Mouse (Mus musculus): ENCODE results near the gene Wdr18.
A peak's percentile ranks its signal among the peaks of the same experiment; 100 is the strongest.

The Wdr18 gene

DNA sequence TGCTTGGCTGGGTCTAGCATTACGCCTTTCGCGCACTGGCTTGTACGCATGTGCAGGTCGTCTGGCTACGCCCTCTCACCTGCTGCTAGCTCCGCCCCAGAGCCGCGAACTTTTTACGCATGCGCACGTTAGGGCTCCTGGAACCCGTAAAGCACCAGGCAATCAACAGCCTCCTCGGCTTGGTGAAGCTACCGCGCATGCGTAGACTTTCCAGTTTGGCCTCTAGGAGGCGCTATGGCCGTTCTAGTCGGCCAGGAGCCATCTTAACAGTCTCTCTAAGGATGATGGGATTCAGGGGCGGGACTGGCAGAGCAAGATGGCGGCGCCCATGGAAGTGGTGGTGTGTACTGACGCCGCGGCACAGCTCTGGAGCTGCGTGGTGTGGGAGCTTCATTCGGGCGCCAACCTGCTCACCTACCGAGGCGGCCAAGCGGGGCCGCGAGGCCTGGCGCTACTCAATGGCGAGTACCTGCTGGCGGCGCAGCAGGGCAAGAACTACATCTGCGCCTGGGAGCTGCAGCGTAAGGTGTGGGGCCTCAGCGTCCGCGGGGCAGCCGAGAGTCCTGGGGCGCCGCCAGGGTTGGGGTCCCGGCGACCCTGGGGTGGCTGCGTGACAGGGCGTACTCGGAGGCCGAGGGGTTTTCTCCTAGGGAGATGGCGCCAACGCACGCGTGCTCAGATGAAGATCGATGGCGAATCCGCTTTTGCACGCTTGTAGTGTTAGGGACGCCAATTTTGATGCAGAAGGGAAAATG, at the start of gene Wdr18:
TSS of gene Wdr18 (plus strand) at position 306 of the 755 bp plus-strand sequence.
- DNase-seq (ENCODE audit: low spot score in 2 of 2): peak; percentile 99 to 100

- DNase-seq (ENCODE audit: low spot score in 2 of 2): no peak
Observed at GRCm38 (mm10) chr10:79910556-79910955, 49.4 kb upstream of the Wdr18 start, which contains the start of gene Gm26602. Gm26602 (plus strand) TSS chr10:79910856.

- no peak for DNase-seq (ENCODE audit: low spot score in 2 of 2)
Observed at GRCm38 (mm10) chr10:79912412-79912811, 47.5 kb upstream of the Wdr18 start.

- no peak for DNase-seq (ENCODE audit: low spot score in 2 of 2)
Observed at GRCm38 (mm10) chr10:79914131-79914947, 45.6 kb upstream of the Wdr18 start.

DNA sequence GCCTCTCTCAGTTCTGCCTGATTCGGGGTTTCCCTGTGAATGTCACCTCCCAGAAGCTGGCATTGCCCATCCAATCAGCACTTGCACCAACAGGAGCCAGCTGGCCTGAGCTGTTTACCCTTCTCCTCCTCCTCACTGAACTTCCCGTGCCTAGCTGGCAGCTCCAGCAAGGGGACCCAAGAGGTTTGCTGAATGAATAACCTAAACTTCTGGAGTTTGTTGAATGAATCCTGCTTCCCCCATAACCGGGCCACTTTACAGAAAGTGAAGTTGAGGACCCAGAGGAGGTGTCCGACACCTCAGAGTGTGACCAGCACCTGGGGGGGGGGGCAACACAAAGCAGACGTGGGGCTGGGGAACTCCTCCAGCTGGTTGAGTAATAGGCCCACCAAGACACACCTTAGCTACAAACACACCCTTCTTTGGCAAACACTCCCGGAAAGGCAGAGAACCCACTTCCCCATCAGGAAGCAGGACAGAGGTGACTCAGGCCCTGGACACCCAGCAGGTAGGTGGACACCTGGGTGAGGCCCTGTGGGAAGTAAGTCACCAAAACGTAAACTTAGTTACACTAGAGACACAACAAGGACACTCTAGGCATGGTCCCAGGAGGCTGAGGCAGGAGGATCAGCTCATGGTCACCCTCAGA, 44.9 kb upstream of the Wdr18 start:
- DNase-seq (ENCODE audit: low spot score in 2 of 2): no peak

GRCm38 (mm10) chr10:79916081-79916480, 43.9 kb upstream of the Wdr18 start:
- no peak for DNase-seq (ENCODE audit: low spot score in 2 of 2)

DNA sequence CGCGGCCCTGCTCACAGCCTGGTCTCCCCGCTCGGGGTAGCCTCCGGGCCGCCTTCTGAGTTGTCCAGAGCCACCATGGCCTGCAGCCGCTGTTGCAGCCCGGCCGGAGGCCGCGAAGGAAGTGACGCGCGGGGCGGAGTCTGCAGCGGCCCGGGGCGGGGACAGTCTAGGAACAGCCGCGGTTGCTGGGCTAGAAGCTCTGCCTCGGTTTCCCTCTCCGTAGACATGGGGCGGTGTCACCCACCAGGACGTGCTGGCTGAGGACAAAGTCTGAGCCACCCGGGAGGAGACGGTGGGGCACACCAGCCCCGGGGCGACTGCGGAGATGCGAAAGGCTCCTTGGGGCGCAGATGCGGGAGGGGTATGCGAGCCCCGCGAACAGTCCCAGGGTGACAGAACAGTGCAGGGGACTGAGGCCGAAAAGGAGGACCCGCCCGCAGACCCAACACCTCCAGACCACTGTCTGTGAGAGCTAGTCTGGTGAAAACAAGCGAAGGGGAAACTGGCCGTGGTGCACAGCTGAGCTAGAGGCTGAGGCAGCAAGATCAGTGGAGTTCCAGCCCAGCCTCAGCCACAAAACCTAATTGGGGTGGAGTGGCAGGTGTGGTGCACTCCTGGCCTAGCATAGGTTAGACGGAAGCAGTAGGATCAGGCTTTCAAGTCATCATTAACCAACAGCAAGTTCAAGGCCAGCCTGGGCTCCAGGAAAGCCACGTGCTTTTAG, 43.0 kb upstream of the Wdr18 start, which contains the start of gene Kiss1r:
TSS of gene Kiss1r (plus strand) at position 164 of the 724 bp plus-strand sequence.
- peak; percentile 85 to 87 for DNase-seq (ENCODE audit: low spot score in 2 of 2)

DNA sequence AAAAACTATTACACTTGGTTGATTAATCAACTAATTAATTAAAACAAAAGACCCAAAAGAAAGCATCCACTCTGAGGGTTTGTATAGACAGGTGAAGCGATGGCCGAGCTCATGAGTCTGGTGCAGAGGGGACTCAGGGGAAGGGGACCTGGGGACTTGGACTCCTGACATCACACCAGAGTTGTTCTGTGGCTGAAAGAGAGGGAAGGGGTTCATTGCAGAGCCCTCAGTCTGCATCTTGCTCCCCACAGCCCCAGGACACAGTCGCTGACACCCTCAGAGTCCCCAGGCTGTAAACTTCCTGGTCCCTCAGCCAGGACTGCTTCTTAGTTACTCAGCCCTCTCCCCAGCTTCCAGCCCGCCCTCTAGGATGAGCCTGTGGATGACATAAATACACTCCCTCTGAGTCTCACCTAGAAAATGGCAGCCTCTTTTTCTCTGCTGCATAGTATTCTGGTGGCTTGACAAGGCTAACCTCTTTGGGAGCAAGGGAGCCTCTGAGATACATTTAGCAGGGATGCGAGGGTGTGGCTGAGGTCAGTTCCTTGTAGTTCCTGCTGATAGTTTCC, 42.3 kb upstream of the Wdr18 start:
- DNase-seq (ENCODE audit: low spot score in 2 of 2): no peak

DNA sequence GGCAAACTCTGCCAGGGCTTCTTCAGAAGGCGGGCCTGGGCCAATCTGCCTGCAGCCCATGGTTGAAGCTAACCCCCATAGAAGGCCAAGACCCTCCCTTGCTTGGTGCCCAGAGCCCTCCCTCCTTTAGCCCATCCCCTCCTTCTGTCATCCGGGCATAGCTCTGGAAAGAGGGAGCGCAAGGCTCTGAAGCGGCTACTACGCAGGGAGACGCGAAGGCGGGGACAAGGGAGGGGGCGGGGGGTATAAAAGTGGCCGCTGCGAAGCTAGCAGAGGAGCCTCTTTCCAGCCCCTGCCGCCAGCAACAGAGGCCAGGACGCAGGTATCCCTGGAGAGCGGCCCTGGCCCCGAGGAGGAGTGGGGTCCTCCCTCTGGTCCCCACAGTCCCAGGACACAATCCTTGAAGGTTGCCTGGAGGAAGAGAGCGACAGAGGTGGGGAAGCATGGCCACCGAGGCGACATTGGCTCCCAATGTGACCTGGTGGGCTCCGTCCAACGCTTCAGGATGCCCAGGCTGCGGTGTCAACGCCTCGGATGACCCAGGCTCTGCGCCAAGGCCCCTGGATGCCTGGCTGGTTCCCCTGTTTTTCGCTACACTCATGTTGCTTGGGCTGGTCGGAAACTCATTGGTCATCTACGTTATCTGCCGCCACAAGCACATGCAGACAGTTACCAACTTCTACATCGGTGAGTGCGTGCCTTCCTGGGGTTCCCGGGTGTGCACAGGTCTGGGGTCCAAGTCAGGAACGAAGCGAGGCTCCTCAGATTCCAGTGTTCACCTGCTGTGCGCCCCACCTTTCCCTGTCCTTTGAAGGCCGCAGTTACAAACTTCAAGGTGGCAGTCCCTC, 41.5 kb upstream of the Wdr18 start:
- no peak for DNase-seq (ENCODE audit: low spot score in 2 of 2)

- no peak for DNase-seq (ENCODE audit: low spot score in 2 of 2)
Observed at GRCm38 (mm10) chr10:79919251-79919849, 40.6 kb upstream of the Wdr18 start.

- no peak for DNase-seq (ENCODE audit: low spot score in 2 of 2)
Observed at GRCm38 (mm10) chr10:79920056-79920890, 39.7 kb upstream of the Wdr18 start.

GRCm38 (mm10) chr10:79920958-79921535, 38.9 kb upstream of the Wdr18 start, which contains the start of gene R3hdm4:
R3hdm4 (minus strand) TSS chr10:79921208.
- no peak for DNase-seq (ENCODE audit: low spot score in 2 of 2)

DNA sequence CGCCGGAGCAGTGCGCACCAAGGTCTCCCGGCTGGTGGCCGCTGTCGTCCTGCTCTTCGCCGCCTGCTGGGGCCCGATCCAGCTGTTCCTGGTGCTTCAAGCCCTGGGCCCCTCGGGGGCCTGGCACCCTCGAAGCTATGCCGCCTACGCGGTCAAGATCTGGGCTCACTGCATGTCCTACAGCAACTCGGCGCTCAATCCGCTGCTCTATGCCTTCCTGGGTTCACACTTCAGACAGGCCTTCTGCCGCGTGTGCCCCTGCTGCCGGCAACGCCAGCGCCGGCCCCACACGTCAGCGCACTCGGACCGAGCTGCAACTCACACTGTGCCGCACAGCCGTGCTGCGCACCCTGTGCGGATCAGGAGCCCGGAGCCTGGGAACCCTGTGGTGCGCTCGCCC, 38.4 kb upstream of the Wdr18 start:
- DNase-seq (ENCODE audit: low spot score in 2 of 2): no peak

GRCm38 (mm10) chr10:79924998-79925784, 34.8 kb upstream of the Wdr18 start:
- peak; percentile 86 to 93 for DNase-seq (ENCODE audit: low spot score in 2 of 2)

- peak in 1 of 2 experiments; percentile 62 for DNase-seq (ENCODE audit: low spot score in 2 of 2)
Observed at GRCm38 (mm10) chr10:79925785-79926490, 34.0 kb upstream of the Wdr18 start.

DNA sequence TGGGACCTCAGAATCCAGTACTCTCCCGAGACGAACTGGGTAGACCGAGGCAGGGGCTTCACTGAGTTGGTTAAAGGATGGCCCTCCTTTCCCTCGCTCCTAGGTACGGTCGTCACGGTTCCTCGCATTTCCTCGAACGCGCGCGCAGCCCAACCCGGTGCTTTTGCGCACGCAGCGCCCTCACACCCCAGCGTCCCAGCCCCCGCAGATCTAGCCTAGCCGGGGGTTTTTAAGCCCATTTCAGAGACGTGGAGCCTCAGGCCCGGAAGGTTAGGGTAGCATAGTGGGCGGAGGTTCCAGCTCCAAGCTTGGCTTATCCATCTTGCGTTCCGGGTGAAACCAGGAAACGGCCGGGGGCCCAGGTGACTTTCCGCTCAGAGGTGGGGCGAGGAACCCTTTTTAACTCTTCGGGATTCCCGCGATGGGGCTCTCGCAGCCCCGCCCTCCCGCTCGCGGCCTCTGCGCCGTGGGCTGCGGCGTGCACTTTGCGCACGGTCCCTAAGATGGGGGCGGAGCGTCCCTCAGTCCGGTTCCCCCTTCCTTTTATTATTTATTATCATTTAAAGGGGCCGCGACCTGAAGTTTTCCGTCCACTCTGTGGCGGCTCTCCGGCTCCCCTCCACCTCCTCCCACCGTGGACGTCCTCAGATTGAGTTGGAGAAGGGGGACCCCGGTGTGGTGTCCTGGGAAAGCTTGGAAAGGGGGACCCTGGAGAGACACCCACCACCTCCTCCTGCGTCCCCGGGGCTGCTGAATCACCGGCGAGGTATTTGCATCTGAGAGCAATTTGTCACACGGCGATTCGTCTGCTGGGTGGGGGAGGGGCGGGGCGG, 33.2 kb upstream of the Wdr18 start, which contains the start of gene Arid3a:
TSS of gene Arid3a (plus strand) at position 553 of the 833 bp plus-strand sequence.
- DNase-seq (ENCODE audit: low spot score in 2 of 2): peak; percentile 88 to 89
